Mouse (Mus musculus) olfactory bulb, adult 2 months (tissue): Measurements from ENCODE around the gene Cotl1.
"Not testable (repeated sequence)": the region's sequence is repeated elsewhere in the genome, so short reads cannot be mapped to it uniquely, and the experiment has no call there.

Experiments used
- CTCF ChIP-seq: fragments of 200-500 bp; IDR thresholded peaks from 2 replicates; pipeline ENCODE4 v1.5.1; 2012; ENCODE audit warnings: low read depth, mild to moderate bottlenecking, low read length, moderate library complexity; ENCODE audit not compliant: insufficient read depth
- POLR2A ChIP-seq: fragments of 200-500 bp; IDR thresholded peaks from 2 replicates; pipeline ENCODE4 v1.6.1; 2012; ENCODE audit warnings: mild to moderate bottlenecking, low read depth, low read length, moderate library complexity; ENCODE audit not compliant: insufficient read depth

DNA sequence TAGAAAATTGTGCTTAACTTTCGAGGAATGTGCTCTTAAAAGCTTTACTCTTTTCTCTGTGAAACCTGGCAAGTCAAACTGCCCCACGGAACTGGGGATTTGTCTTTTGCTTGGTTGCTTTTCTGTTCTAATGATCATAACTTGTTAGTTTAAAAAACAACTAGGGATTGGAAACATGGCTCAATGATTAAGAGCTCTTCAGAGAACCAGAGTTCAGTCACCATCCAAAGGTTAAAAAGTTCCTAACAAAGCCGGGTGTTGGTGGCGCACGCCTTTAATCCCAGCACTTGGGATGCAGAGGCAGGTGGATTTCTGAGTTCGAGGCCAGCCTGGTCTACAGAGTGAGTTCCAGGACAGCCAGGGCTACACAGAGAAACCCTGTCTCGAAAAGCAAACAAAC lies 5.4 kb upstream of the Cotl1 start:
- TF ChIP-seq CTCF, POLR2A: not testable (repeated sequence)
